Mouse (Mus musculus) hindbrain, embryonic 16.5 days (tissue): ENCODE data around the gene Spag8. TPM values are rescaled to one million over a fixed set of nuclear protein-coding genes. Genes with fewer than 3 reads are reported as not detected.

Source experiments
- ATAC-seq: fragments of 200-750 bp; cut with Nextera tagmentation; 2 replicates; pipeline ENCODE4 v1.8.0; 2017; ENCODE audit warnings: moderate TSS enrichment, moderate library complexity
- H3K27ac ChIP-seq: fragments of 300-500 bp; sonication (generic); 2 replicates; pipeline ENCODE4 v1.5.1; 2014; ENCODE audit warnings: low read depth, mild to moderate bottlenecking, control low read depth, low read length, moderate library complexity
- H3K27me3 ChIP-seq: fragments of 300-500 bp; sonication (generic); replicated peaks from 2 replicates; pipeline ENCODE4 v1.6.1; 2014; ENCODE audit warnings: low read length; ENCODE audit not compliant: control insufficient read depth, insufficient read depth
- H3K36me3 ChIP-seq: fragments of 300-500 bp; sonication (generic); 2 replicates; pipeline ENCODE4 v1.6.1; 2014; ENCODE audit warnings: mild to moderate bottlenecking, low read length, moderate library complexity, mixed read lengths; ENCODE audit not compliant: control insufficient read depth, insufficient read depth
- H3K4me1 ChIP-seq: fragments of 300-500 bp; sonication (generic); 2 replicates; pipeline ENCODE4 v1.6.1; 2014; ENCODE audit warnings: low read depth, low read length; ENCODE audit not compliant: control insufficient read depth, insufficient read depth
- H3K4me2 ChIP-seq: fragments of 300-500 bp; sonication (generic); 2 replicates; pipeline ENCODE4 v1.6.1; 2014; ENCODE audit warnings: mild to moderate bottlenecking, low read length, control low read depth, moderate library complexity
- H3K4me3 ChIP-seq: fragments of 300-500 bp; sonication (generic); 2 replicates; pipeline ENCODE4 v1.5.1; 2014; ENCODE audit warnings: mild to moderate bottlenecking, low read length, control low read depth, moderate library complexity
- H3K9ac ChIP-seq: fragments of 300-500 bp; sonication (generic); 2 replicates; pipeline ENCODE4 v1.6.1; 2014; ENCODE audit warnings: low read depth, mild to moderate bottlenecking, control low read depth, low read length, moderate library complexity
- H3K9me3 ChIP-seq: fragments of 300-500 bp; sonication (generic); 2 replicates; pipeline ENCODE4 v1.6.1; 2014; ENCODE audit warnings: mild to moderate bottlenecking, low read length, moderate library complexity; ENCODE audit not compliant: control insufficient read depth
- WGBS: fragments of 180-500 bp; shearing (Covaris S2); extraction: QIAGEN DNeasy Blood & Tissue Kit; methylation state at CpG from one replicate; pipeline ENCODE4 v1.1.7; 2014; 5-methylcytosine and 5-hydroxymethylcytosine counted together
- polyA plus RNA-seq: library from polyadenylated mRNA; unstranded; fragments of >200 nt; fragmentation: Nextera tagmentation; extraction: Ambion mirVana; gene quantifications from 2 replicates; pipeline ENCODE4 v1.2.1, GENCODE M21; 2015

The Spag8 gene
- 9.3 and 10.3 TPM in 2 replicates for polyA plus RNA-seq

- H3K27me3 ChIP-seq: no peaks in the 10 kb centered on the region
- peaks cover 14% of the 10 kb centered on the region for H3K4me1 ChIP-seq
- peaks cover 2% of the 10 kb centered on the region; the same call in 1 of the 2 replicates for H3K9me3 ChIP-seq
- WGBS: 15% methylated on average over 24 of the region's 24 CpGs
- ATAC-seq: no peak
- H3K4me2 ChIP-seq: peak within 1 kb of the TSS; percentile 54
- H3K36me3 ChIP-seq: peaks cover 2% of the 10 kb centered on the region; the same call in 1 of the 2 replicates
- peak within 1 kb of the TSS; percentile 47 for H3K9ac ChIP-seq
- peak within 1 kb of the TSS; percentile 59 for H3K27ac ChIP-seq
- H3K4me3 ChIP-seq: peak within 1 kb of the TSS; percentile 33
Measured at GRCm38 (mm10) chr4:43653161-43654015, at the start of gene Spag8. Spag8 (minus strand) TSS chr4:43653594.

GRCm38 (mm10) chr4:43700707-43701106 is 47.3 kb upstream of the Spag8 start, which contains the start of gene Olfr70:
Olfr70 (minus strand) TSS chr4:43700807.
- Histone ChIP-seq H3K36me3 (no peaks in the 10 kb centered on the region), H3K9me3 (no peaks in the 10 kb centered on the region), H3K4me1 (no peaks in the 10 kb centered on the region), H3K4me2 (no peak within 1 kb of the TSS), H3K4me3 (no peak within 1 kb of the TSS), H3K9ac (no peak within 1 kb of the TSS), H3K27me3 (no peaks in the 10 kb centered on the region; the same call in 1 of the 2 replicates), H3K27ac (no peak within 1 kb of the TSS)
- ATAC-seq: no peak
- 94% methylated on average over 6 of the region's 6 CpGs for WGBS

GRCm38 (mm10) chr4:43696561-43696960 is 43.2 kb upstream of the Spag8 start:
- H3K9ac ChIP-seq: no peak overlapping the region
- H3K27ac ChIP-seq: no peak overlapping the region
- 0 out of 2 replicates have a peak, but pooled peaks have one; percentile 16 for ATAC-seq
- WGBS: 83% methylated on average over 13 of the region's 13 CpGs
- H3K4me3 ChIP-seq: no peak overlapping the region
- H3K9me3 ChIP-seq: no peaks in the 10 kb centered on the region
- no peaks in the 10 kb centered on the region for H3K4me1 ChIP-seq
- H3K36me3 ChIP-seq: no peaks in the 10 kb centered on the region
- no peak overlapping the region for H3K4me2 ChIP-seq
- no peaks in the 10 kb centered on the region for H3K27me3 ChIP-seq

GRCm38 (mm10) chr4:43695249-43695671 is 41.9 kb upstream of the Spag8 start:
- no peak for ATAC-seq
- Histone ChIP-seq H3K27ac (no peak overlapping the region), H3K4me1 (no peaks in the 10 kb centered on the region), H3K9me3 (no peaks in the 10 kb centered on the region), H3K4me3 (no peak overlapping the region), H3K4me2 (no peak overlapping the region), H3K9ac (no peak overlapping the region), H3K27me3 (no peaks in the 10 kb centered on the region), H3K36me3 (no peaks in the 10 kb centered on the region; the same call in 1 of the 2 replicates)
- WGBS: 32% methylated on average over 9 of the region's 9 CpGs

GRCm38 (mm10) chr4:43694439-43695248 is 41.2 kb upstream of the Spag8 start:
- WGBS: 90% methylated on average over 1 of the region's 1 CpGs
- H3K27ac ChIP-seq: no peak overlapping the region
- no peaks in the 10 kb centered on the region for H3K9me3 ChIP-seq
- H3K9ac ChIP-seq: no peak overlapping the region
- no peak overlapping the region for H3K4me3 ChIP-seq
- no peaks in the 10 kb centered on the region for H3K27me3 ChIP-seq
- peaks cover 5% of the 10 kb centered on the region for H3K36me3 ChIP-seq
- H3K4me1 ChIP-seq: no peaks in the 10 kb centered on the region
- ATAC-seq: no peak
- no peak overlapping the region for H3K4me2 ChIP-seq

- H3K27ac ChIP-seq: no peak overlapping the region
- no peaks in the 10 kb centered on the region for H3K27me3 ChIP-seq
- H3K4me3 ChIP-seq: no peak overlapping the region
- H3K4me2 ChIP-seq: no peak overlapping the region
- H3K9ac ChIP-seq: no peak overlapping the region
- peaks cover 13% of the 10 kb centered on the region for H3K36me3 ChIP-seq
- WGBS: 81% methylated on average over 5 of the region's 5 CpGs
- no peaks in the 10 kb centered on the region for H3K4me1 ChIP-seq
- ATAC-seq: no peak
- no peaks in the 10 kb centered on the region for H3K9me3 ChIP-seq
Measured at GRCm38 (mm10) chr4:43693806-43694241, 40.4 kb upstream of the Spag8 start.

DNA sequence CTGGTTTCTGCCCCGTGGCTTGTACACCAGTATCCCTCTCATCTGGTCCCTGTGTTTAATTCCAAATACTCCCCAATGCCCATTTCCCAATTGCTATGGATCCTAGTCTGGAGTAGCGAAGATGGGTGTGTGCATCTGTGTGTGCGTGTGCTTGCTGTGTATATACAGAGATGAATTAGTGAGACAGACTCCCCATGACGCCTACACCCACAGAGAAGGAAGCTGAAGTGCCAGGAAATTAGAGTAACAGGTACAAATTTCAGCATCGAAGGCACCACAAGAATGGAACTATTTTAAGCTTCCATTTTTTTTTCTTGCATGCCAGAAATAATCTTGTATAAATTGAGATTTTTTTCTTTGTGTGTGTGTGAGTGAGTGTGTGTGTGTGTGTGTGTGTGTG is 37.6 kb upstream of the Spag8 start:
- Histone ChIP-seq H3K9me3 (no peaks in the 10 kb centered on the region), H3K4me3 (no peak overlapping the region), H3K27me3 (no peaks in the 10 kb centered on the region), H3K4me1 (no peaks in the 10 kb centered on the region), H3K9ac (no peak overlapping the region), H3K36me3 (peaks cover 18% of the 10 kb centered on the region), H3K27ac (no peak overlapping the region), H3K4me2 (no peak overlapping the region)
- WGBS: 89% methylated on average over 5 of the region's 5 CpGs
- ATAC-seq: no peak

- H3K27me3 ChIP-seq: no peaks in the 10 kb centered on the region
- H3K4me2 ChIP-seq: no peak overlapping the region
- no peak overlapping the region for H3K27ac ChIP-seq
- ATAC-seq: no peak
- 89% methylated on average over 17 of the region's 17 CpGs for WGBS
- peaks cover 26% of the 10 kb centered on the region for H3K36me3 ChIP-seq
- no peak overlapping the region for H3K4me3 ChIP-seq
- H3K4me1 ChIP-seq: no peaks in the 10 kb centered on the region
- no peaks in the 10 kb centered on the region for H3K9me3 ChIP-seq
- H3K9ac ChIP-seq: no peak overlapping the region
Measured at GRCm38 (mm10) chr4:43690021-43690420, 36.6 kb upstream of the Spag8 start.
